Mouse (Mus musculus) forebrain, embryonic 15.5 days (tissue): ENCODE data around the gene Grm1. TPM values are rescaled to one million over a fixed set of nuclear protein-coding genes. Genes with fewer than 3 reads are reported as not detected.
A peak's percentile ranks its signal among the peaks of the same experiment; 100 is the strongest.

ENCODE experiments used
- ATAC-seq: fragments of 200-750 bp; cut with Nextera tagmentation; replicated peaks from 2 replicates; pipeline ENCODE4 v1.8.0; 2017; ENCODE audit warnings: mild to moderate bottlenecking, moderate TSS enrichment, moderate library complexity
- H3K27ac ChIP-seq: fragments of 300-500 bp; sonication (generic); replicated peaks from 2 replicates; pipeline ENCODE4 v1.5.1; 2015; ENCODE audit warnings: mild to moderate bottlenecking, inconsistent platforms
- H3K27me3 ChIP-seq: fragments of 300-500 bp; sonication (generic); 2 replicates; pipeline ENCODE4 v1.6.1; 2015; ENCODE audit warnings: inconsistent platforms
- H3K36me3 ChIP-seq: fragments of 300-500 bp; sonication (generic); 2 replicates; pipeline ENCODE4 v1.6.1; 2015; ENCODE audit warnings: mild to moderate bottlenecking, inconsistent platforms
- H3K4me1 ChIP-seq: fragments of 300-500 bp; sonication (generic); 2 replicates; pipeline ENCODE4 v1.6.1; 2015; ENCODE audit warnings: inconsistent platforms
- H3K4me2 ChIP-seq: fragments of 300-500 bp; sonication (generic); replicated peaks from 2 replicates; pipeline ENCODE4 v1.6.1; 2015; ENCODE audit warnings: mild to moderate bottlenecking, inconsistent platforms
- H3K4me3 ChIP-seq: fragments of 300-500 bp; sonication (generic); 2 replicates; pipeline ENCODE4 v1.5.1; 2015; ENCODE audit warnings: mild to moderate bottlenecking, inconsistent platforms
- H3K9ac ChIP-seq: fragments of 300-500 bp; sonication (generic); replicated peaks from 2 replicates; pipeline ENCODE4 v1.6.1; 2015; ENCODE audit warnings: mild to moderate bottlenecking, inconsistent platforms
- H3K9me3 ChIP-seq: fragments of 300-500 bp; sonication (generic); 2 replicates; pipeline ENCODE4 v1.6.1; 2016; ENCODE audit warnings: inconsistent platforms
- WGBS: fragments of 180-500 bp; shearing (Covaris S2); methylation state at CpG from one replicate; pipeline ENCODE4 v1.1.7; 2015; ENCODE audit warnings: mixed read lengths; 5-methylcytosine and 5-hydroxymethylcytosine counted together
- polyA plus RNA-seq: library from polyadenylated mRNA; unstranded; fragments of >200 nt; fragmentation: Nextera tagmentation; extraction: Ambion mirVana; gene quantifications from 2 replicates; pipeline ENCODE4 v1.2.1, GENCODE M21; 2015

Grm1 gene
- polyA plus RNA-seq, 1 experiment from 2014 or later = 5.9 TPM

DNA sequence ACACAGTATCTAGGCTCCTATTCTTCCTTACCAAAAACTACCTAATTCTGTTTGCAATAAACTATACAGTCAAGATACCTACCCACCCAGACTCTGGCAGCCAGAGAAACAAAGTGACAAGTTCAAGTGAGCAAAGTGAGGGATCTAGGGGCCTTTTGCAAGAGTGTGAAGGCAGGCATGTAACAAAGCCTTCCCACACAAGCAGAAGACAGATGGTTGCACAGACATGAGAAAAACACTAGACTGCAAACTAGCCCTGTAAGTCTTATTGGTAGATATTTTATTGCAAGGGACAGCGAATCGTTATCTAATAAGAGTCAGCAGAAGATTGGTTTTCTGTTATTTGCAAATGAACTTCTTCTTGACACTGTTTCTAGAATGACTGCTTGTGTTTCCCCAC is 134.6 kb downstream of the Grm1 start:
- ATAC-seq = no peak
- no peaks in the 10 kb centered on the region for H3K4me1 ChIP-seq
- H3K4me2 ChIP-seq = no peak overlapping the region
- 92% methylated on average over 2 of the region's 2 CpGs for WGBS
- H3K4me3 ChIP-seq = no peak overlapping the region
- no peaks in the 10 kb centered on the region for H3K36me3 ChIP-seq
- H3K27me3 ChIP-seq = no peaks in the 10 kb centered on the region
- no peaks in the 10 kb centered on the region for H3K9me3 ChIP-seq
- no peak overlapping the region for H3K9ac ChIP-seq
- H3K27ac ChIP-seq = no peak overlapping the region

DNA sequence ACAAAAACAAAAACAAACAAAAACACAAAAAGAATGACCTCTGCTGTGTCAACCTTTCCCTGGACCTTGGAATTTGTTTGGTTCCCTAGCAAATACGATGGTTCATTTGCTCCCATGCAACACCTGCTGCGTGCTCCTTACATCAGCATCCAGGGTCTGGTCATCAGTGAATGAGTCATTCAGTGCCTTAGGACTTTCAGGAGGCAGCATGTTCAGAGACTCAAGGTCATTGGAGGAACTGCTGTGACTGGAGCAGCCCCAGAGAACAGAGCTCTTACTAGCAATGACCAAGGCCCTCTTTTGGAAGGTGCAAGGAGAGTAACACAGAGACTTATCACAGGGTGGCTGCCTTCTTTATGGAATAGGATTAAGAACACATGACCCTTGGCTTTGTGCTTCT is 138.2 kb downstream of the Grm1 start:
- Histone ChIP-seq H3K9ac (no peak overlapping the region), H3K27ac (no peak overlapping the region), H3K27me3 (no peaks in the 10 kb centered on the region), H3K4me1 (no peaks in the 10 kb centered on the region), H3K4me3 (no peak overlapping the region), H3K4me2 (no peak overlapping the region), H3K36me3 (no peaks in the 10 kb centered on the region), H3K9me3 (no peaks in the 10 kb centered on the region)
- WGBS = 87% methylated on average over 2 of the region's 2 CpGs
- ATAC-seq = no peak

- 68% methylated on average over 6 of the region's 6 CpGs for WGBS
- Histone ChIP-seq H3K27me3 (no peaks in the 10 kb centered on the region), H3K27ac (no peak overlapping the region), H3K4me2 (no peak overlapping the region), H3K9me3 (no peaks in the 10 kb centered on the region), H3K4me3 (no peak overlapping the region), H3K9ac (no peak overlapping the region), H3K36me3 (no peaks in the 10 kb centered on the region), H3K4me1 (no peaks in the 10 kb centered on the region)
- 0 out of 2 replicates have a peak, but pooled peaks have one; percentile 51 for ATAC-seq
These were observed 139.9 kb downstream of the Grm1 start for GRCm38 (mm10) chr10:10942248-10942647.

DNA sequence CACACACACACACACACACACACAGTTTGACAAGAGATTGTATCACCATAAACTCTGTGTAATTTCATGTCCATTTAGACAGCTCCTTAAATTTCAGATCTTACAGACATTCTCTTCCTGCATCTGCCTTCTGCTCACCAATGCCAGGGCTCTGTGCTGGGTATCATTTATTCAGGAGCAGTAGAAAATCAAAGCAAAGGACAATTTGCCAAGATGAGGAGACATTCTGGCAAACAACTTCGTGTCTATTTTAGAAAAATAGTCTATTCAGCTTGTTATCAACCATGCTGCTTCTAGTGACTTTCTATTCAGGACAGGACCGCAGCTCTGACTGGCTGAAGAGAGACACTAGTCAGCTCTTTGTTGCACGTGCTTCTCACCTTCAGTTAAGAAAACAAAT is 146.3 kb downstream of the Grm1 start:
- no peak overlapping the region for H3K27ac ChIP-seq
- no peak for ATAC-seq
- no peak overlapping the region for H3K4me2 ChIP-seq
- H3K36me3 ChIP-seq = no peaks in the 10 kb centered on the region
- WGBS = 64% methylated on average over 3 of the region's 3 CpGs
- H3K9me3 ChIP-seq = no peaks in the 10 kb centered on the region
- no peaks in the 10 kb centered on the region for H3K4me1 ChIP-seq
- no peak overlapping the region for H3K9ac ChIP-seq
- no peaks in the 10 kb centered on the region for H3K27me3 ChIP-seq
- H3K4me3 ChIP-seq = no peak overlapping the region

DNA sequence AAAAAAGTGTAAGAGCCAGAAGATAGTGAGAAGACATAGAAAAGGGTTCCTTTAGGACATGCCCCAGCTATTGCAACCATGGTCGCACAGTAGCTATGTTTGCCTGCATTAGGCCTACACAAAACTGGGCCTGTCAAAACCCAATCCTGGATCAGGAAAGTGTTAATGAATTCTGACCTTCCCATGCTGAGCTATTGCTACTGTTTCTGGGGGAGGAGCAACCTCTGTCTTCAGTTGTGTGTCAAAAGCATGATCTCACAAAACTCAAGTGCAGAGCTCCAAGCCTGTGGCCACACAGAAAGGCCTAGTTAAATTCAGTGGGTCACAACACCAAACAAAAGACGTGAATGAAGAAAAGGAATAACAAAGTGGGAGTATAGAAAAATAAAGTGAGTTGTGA is 152.5 kb downstream of the Grm1 start:
- no peak overlapping the region for H3K27ac ChIP-seq
- no peak overlapping the region for H3K4me2 ChIP-seq
- H3K4me1 ChIP-seq = peaks cover 7% of the 10 kb centered on the region; the same call in 1 of the 2 replicates
- ATAC-seq = no peak; the same call in 1 of the 2 replicates
- WGBS = 38% methylated on average over 2 of the region's 2 CpGs
- no peak overlapping the region for H3K9ac ChIP-seq
- no peak overlapping the region for H3K4me3 ChIP-seq
- no peaks in the 10 kb centered on the region for H3K27me3 ChIP-seq
- no peaks in the 10 kb centered on the region for H3K36me3 ChIP-seq
- no peaks in the 10 kb centered on the region for H3K9me3 ChIP-seq

DNA sequence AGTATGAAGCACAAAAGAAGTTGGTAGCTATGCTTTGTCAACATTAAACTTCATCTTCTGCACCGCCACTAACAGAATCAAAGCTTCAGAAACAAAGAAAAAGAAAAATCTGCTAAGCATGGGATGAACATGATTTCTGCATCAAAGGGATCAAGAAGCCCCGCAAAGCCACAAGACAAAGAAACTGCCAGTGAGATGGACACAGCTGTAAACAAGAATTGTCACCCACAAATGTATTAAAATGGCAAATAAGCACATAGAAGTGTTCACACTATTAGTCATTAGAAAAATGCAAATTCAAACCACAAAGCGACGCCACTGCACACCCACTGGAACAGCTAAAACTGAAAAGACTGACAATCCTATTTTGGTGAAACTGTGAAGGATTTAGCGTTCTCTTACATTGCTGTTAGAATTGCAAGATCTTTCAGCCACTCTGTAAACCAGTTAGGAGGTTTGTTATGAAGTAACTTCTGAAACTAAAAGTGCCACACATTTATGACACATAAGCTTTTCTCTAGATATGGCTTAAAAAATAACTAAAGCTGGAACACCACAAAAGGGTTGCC is 153.3 kb downstream of the Grm1 start:
- H3K9ac ChIP-seq = no peak overlapping the region
- 36% methylated on average over 5 of the region's 5 CpGs for WGBS
- H3K4me3 ChIP-seq = no peak overlapping the region
- H3K36me3 ChIP-seq = no peaks in the 10 kb centered on the region
- no peak overlapping the region for H3K27ac ChIP-seq
- no peak overlapping the region for H3K4me2 ChIP-seq
- H3K4me1 ChIP-seq = peaks cover 7% of the 10 kb centered on the region; the same call in 1 of the 2 replicates
- ATAC-seq = no peak
- H3K27me3 ChIP-seq = no peaks in the 10 kb centered on the region
- H3K9me3 ChIP-seq = no peaks in the 10 kb centered on the region

- no peaks in the 10 kb centered on the region for H3K4me1 ChIP-seq
- H3K9ac ChIP-seq = no peak overlapping the region
- no peak overlapping the region for H3K4me3 ChIP-seq
- no peaks in the 10 kb centered on the region for H3K27me3 ChIP-seq
- no peaks in the 10 kb centered on the region for H3K36me3 ChIP-seq
- 72% methylated on average over 7 of the region's 7 CpGs for WGBS
- no peak overlapping the region for H3K4me2 ChIP-seq
- no peaks in the 10 kb centered on the region for H3K9me3 ChIP-seq
- no peak overlapping the region for H3K27ac ChIP-seq
- ATAC-seq = no peak
These were observed 164.2 kb downstream of the Grm1 start for GRCm38 (mm10) chr10:10917857-10918399.

DNA sequence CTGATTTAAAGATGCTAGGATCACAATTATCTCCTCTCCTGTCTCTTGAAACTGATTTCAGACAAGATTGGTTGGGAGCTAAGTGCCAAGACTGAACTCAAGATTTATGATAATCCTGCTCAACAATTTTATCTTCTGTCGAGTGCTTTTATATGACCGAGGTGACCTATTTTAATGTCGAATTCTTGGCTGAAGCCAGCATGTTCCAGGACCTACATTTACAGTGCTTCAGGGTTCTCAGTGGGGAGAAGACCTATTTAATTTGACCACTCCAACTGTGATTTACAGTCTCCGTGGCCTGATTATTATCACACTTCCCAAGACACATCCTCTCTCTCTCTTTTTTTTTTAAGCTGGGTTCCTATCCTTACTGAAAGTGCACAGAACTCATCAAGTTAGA is 168.5 kb downstream of the Grm1 start:
- H3K36me3 ChIP-seq = no peaks in the 10 kb centered on the region
- H3K27me3 ChIP-seq = no peaks in the 10 kb centered on the region
- H3K9me3 ChIP-seq = no peaks in the 10 kb centered on the region
- WGBS = 85% methylated on average over 4 of the region's 4 CpGs
- no peak overlapping the region for H3K9ac ChIP-seq
- H3K4me3 ChIP-seq = no peak overlapping the region
- no peak for ATAC-seq
- H3K4me1 ChIP-seq = no peaks in the 10 kb centered on the region
- no peak overlapping the region for H3K4me2 ChIP-seq
- H3K27ac ChIP-seq = no peak overlapping the region

DNA sequence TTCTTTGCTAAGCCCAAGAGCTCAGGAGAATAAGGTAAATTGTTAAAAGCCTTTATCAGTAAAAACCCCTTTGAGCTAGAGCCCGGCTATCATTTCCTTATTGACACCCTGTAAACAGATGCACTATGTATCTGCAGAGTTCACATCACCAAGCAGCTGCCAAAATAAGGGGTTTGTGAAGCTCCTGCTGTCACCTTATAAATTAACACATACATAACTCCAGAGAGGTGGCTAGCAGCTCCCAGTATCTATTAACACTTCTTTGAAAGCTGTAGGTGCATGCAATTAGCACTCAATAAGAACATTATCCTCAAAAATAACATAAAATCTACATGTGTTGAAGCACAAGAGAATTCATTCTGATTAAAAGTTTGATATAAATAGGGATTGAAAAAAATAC is 191.9 kb downstream of the Grm1 start:
- no peaks in the 10 kb centered on the region for H3K27me3 ChIP-seq
- H3K36me3 ChIP-seq = no peaks in the 10 kb centered on the region
- no peak overlapping the region for H3K4me2 ChIP-seq
- no peak overlapping the region for H3K9ac ChIP-seq
- no peak overlapping the region for H3K4me3 ChIP-seq
- H3K27ac ChIP-seq = no peak overlapping the region
- WGBS = 50% methylated on average over 1 of the region's 1 CpGs
- 0 out of 2 replicates have a peak, but pooled peaks have one; percentile 38 for ATAC-seq
- no peaks in the 10 kb centered on the region for H3K9me3 ChIP-seq
- H3K4me1 ChIP-seq = peaks cover 7% of the 10 kb centered on the region; the same call in 1 of the 2 replicates

DNA sequence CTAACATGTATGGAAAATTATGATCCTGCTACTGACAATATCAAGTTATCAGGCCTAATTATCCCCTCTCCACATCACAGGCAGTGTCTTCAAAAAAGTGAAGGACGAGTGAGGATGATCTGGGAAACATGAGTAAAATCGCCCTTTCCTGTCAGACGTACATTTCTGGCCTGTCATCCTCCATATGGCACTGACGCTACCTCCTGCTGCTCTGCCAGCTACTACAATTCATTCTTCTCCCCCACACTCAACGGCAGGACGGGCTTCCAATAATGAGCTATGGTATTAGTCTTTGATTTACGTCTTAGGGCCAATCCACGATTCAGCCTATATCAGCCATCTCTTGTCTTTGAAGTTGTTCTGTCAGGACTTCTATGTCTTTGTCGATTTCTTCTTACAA is 193.6 kb downstream of the Grm1 start:
- Histone ChIP-seq H3K4me1 (peaks cover 9% of the 10 kb centered on the region; the same call in 1 of the 2 replicates), H3K27me3 (no peaks in the 10 kb centered on the region), H3K9me3 (no peaks in the 10 kb centered on the region), H3K4me2 (no peak overlapping the region), H3K36me3 (no peaks in the 10 kb centered on the region), H3K9ac (no peak overlapping the region), H3K4me3 (no peak overlapping the region), H3K27ac (no peak overlapping the region)
- no peak for ATAC-seq
- 63% methylated on average over 9 of the region's 9 CpGs for WGBS

GRCm38 (mm10) chr10:10884992-10885391 is 197.2 kb downstream of the Grm1 start:
- Histone ChIP-seq H3K9ac (no peak overlapping the region), H3K4me1 (peaks cover 6% of the 10 kb centered on the region; the same call in 1 of the 2 replicates), H3K27ac (no peak overlapping the region), H3K36me3 (no peaks in the 10 kb centered on the region), H3K27me3 (no peaks in the 10 kb centered on the region), H3K4me3 (no peak overlapping the region), H3K9me3 (no peaks in the 10 kb centered on the region), H3K4me2 (no peak overlapping the region)
- peak; percentile 92 for ATAC-seq
- WGBS = 22% methylated on average over 2 of the region's 2 CpGs

GRCm38 (mm10) chr10:10872142-10872541 is 210.0 kb downstream of the Grm1 start:
- Histone ChIP-seq H3K4me3 (no peak overlapping the region), H3K4me2 (no peak overlapping the region), H3K4me1 (no peaks in the 10 kb centered on the region), H3K36me3 (no peaks in the 10 kb centered on the region), H3K27ac (no peak overlapping the region), H3K9ac (no peak overlapping the region), H3K27me3 (no peaks in the 10 kb centered on the region), H3K9me3 (no peaks in the 10 kb centered on the region)
- whole genome bisulfite sequencing = 26% methylated on average over 3 of the region's 3 CpGs
- ATAC-seq = no peak

GRCm38 (mm10) chr10:10870271-10870670 is 211.9 kb downstream of the Grm1 start:
- H3K9ac ChIP-seq = no peak overlapping the region
- no peak for ATAC-seq
- WGBS = 87% methylated on average over 2 of the region's 2 CpGs
- H3K9me3 ChIP-seq = no peaks in the 10 kb centered on the region
- no peaks in the 10 kb centered on the region for H3K4me1 ChIP-seq
- no peak overlapping the region for H3K4me3 ChIP-seq
- H3K27ac ChIP-seq = no peak overlapping the region
- no peaks in the 10 kb centered on the region for H3K36me3 ChIP-seq
- H3K4me2 ChIP-seq = no peak overlapping the region
- H3K27me3 ChIP-seq = no peaks in the 10 kb centered on the region
